Mouse (Mus musculus): Measurements from ENCODE around the gene Cyp1b1. TPM values are rescaled to one million over a fixed set of nuclear protein-coding genes. Genes with fewer than 3 reads are reported as not detected.

The Cyp1b1 gene
- polyA plus RNA-seq, 1 experiment from 2014 or later: 6.9 TPM

GRCm38 (mm10) chr17:79746954-79747353, 32.1 kb upstream of the Cyp1b1 start:
- Histone ChIP-seq H3K9me3 (ENCODE audit: control insufficient read depth, low read length) (no peaks in the 10 kb centered on the region), H3K27me3 (ENCODE audit: control insufficient read depth, insufficient read depth, low read length) (no peaks in the 10 kb centered on the region), H3K27ac (replicated peaks) (no peak overlapping the region), H3K9ac (ENCODE audit: low read length) (no peak overlapping the region), H3K4me3 (ENCODE audit: low read depth, low read length) (no peak overlapping the region), H3K4me1 (replicated peaks; ENCODE audit: control insufficient read depth, insufficient read depth) (peaks cover 3% of the 10 kb centered on the region; the same call in 1 of the 2 replicates), H3K36me3 (ENCODE audit: control insufficient read depth, insufficient read depth, low read length) (no peaks in the 10 kb centered on the region), H3K4me2 (replicated peaks; ENCODE audit: low read depth) (no peak overlapping the region)
- TF ChIP-seq CTCF (IDR thresholded peaks at IDR 0.05; ENCODE audit: low read depth) (no peak), EP300 (optimal IDR thresholded peaks at IDR 0.05) (no peak)
- DNase-seq (ENCODE audit: low spot score): no peak
- 71% methylated on average over 11 of the region's 11 CpGs for WGBS
- ATAC-seq (ENCODE audit: low FRiP score, low TSS enrichment): no peak

- no peak overlapping the region for H3K9ac ChIP-seq (ENCODE audit: low read length)
- H3K9me3 ChIP-seq (ENCODE audit: control insufficient read depth, low read length): no peaks in the 10 kb centered on the region
- no peaks in the 10 kb centered on the region for H3K27me3 ChIP-seq (ENCODE audit: control insufficient read depth, insufficient read depth, low read length)
- TF ChIP-seq CTCF (IDR thresholded peaks at IDR 0.05; ENCODE audit: low read depth): no peak
- no peak for TF ChIP-seq EP300 (optimal IDR thresholded peaks at IDR 0.05)
- DNase-seq (ENCODE audit: low spot score) (peak; percentile 65), ATAC-seq (ENCODE audit: low FRiP score, low TSS enrichment) (peak; percentile 95)
- peak overlapping the region; percentile 2 for H3K27ac ChIP-seq (replicated peaks)
- peaks cover 3% of the 10 kb centered on the region; the same call in 1 of the 2 replicates for H3K4me1 ChIP-seq (replicated peaks; ENCODE audit: control insufficient read depth, insufficient read depth)
- H3K4me2 ChIP-seq (replicated peaks; ENCODE audit: low read depth): no peak overlapping the region
- 18% methylated on average over 3 of the region's 3 CpGs for WGBS
- H3K4me3 ChIP-seq (ENCODE audit: low read depth, low read length): no peak overlapping the region
- no peaks in the 10 kb centered on the region for H3K36me3 ChIP-seq (ENCODE audit: control insufficient read depth, insufficient read depth, low read length)
Measured at GRCm38 (mm10) chr17:79746146-79746591, 31.3 kb upstream of the Cyp1b1 start.

GRCm38 (mm10) chr17:79745051-79745731, 30.3 kb upstream of the Cyp1b1 start:
- Histone ChIP-seq H3K4me3 (ENCODE audit: low read depth, low read length) (no peak overlapping the region), H3K27ac (replicated peaks) (no peak overlapping the region), H3K4me2 (replicated peaks; ENCODE audit: low read depth) (no peak overlapping the region), H3K4me1 (replicated peaks; ENCODE audit: control insufficient read depth, insufficient read depth) (peaks cover 3% of the 10 kb centered on the region; the same call in 1 of the 2 replicates), H3K27me3 (ENCODE audit: control insufficient read depth, insufficient read depth, low read length) (no peaks in the 10 kb centered on the region), H3K9me3 (ENCODE audit: control insufficient read depth, low read length) (no peaks in the 10 kb centered on the region), H3K36me3 (ENCODE audit: control insufficient read depth, insufficient read depth, low read length) (no peaks in the 10 kb centered on the region), H3K9ac (ENCODE audit: low read length) (no peak overlapping the region)
- TF ChIP-seq EP300 (optimal IDR thresholded peaks at IDR 0.05) (no peak), CTCF (IDR thresholded peaks at IDR 0.05; ENCODE audit: low read depth) (no peak)
- no peak for ATAC-seq (ENCODE audit: low FRiP score, low TSS enrichment)
- WGBS: 43% methylated on average over 13 of the region's 13 CpGs
- DNase-seq (ENCODE audit: low spot score): no peak

DNA sequence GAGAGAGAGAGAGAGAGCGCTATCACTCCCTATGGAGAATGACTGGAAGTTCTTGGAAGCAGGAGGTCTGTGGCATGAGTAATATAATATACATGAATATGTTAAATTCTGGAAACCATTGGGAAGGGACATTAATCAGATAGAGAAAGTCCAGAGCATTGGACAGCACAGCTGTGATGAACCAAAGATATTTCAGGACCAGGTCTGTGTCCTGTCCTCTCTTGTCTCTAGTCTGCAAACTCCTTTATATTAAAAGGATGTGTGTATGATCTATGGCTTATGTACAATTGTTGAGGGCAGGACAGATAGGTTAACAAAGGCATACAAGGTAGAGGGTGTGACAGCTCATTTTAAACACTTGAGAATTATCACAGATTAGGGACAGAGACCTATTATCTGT, 28.6 kb upstream of the Cyp1b1 start:
- DNase-seq (ENCODE audit: low spot score) (no peak), ATAC-seq (ENCODE audit: low FRiP score, low TSS enrichment) (no peak)
- peaks cover 3% of the 10 kb centered on the region for H3K4me1 ChIP-seq (replicated peaks; ENCODE audit: control insufficient read depth, insufficient read depth)
- no peak overlapping the region for H3K9ac ChIP-seq (ENCODE audit: low read length)
- no peak overlapping the region for H3K4me3 ChIP-seq (ENCODE audit: low read depth, low read length)
- no peaks in the 10 kb centered on the region for H3K9me3 ChIP-seq (ENCODE audit: control insufficient read depth, low read length)
- no peak overlapping the region for H3K27ac ChIP-seq (replicated peaks)
- no peaks in the 10 kb centered on the region for H3K27me3 ChIP-seq (ENCODE audit: control insufficient read depth, insufficient read depth, low read length)
- WGBS: 88% methylated on average over 1 of the region's 1 CpGs
- no peaks in the 10 kb centered on the region for H3K36me3 ChIP-seq (ENCODE audit: control insufficient read depth, insufficient read depth, low read length)
- TF ChIP-seq CTCF (IDR thresholded peaks at IDR 0.05; ENCODE audit: low read depth) (no peak), EP300 (optimal IDR thresholded peaks at IDR 0.05) (no peak)
- no peak overlapping the region for H3K4me2 ChIP-seq (replicated peaks; ENCODE audit: low read depth)

- DNase-seq (ENCODE audit: low spot score): no peak
- 68% methylated on average over 5 of the region's 5 CpGs for WGBS
- Histone ChIP-seq H3K36me3 (ENCODE audit: control insufficient read depth, insufficient read depth, low read length) (no peaks in the 10 kb centered on the region), H3K27me3 (ENCODE audit: control insufficient read depth, insufficient read depth, low read length) (no peaks in the 10 kb centered on the region), H3K4me2 (replicated peaks; ENCODE audit: low read depth) (no peak overlapping the region), H3K4me1 (replicated peaks; ENCODE audit: control insufficient read depth, insufficient read depth) (peaks cover 3% of the 10 kb centered on the region), H3K9me3 (ENCODE audit: control insufficient read depth, low read length) (no peaks in the 10 kb centered on the region), H3K27ac (replicated peaks) (no peak overlapping the region), H3K9ac (ENCODE audit: low read length) (no peak overlapping the region), H3K4me3 (ENCODE audit: low read depth, low read length) (no peak overlapping the region)
- ATAC-seq (ENCODE audit: low FRiP score, low TSS enrichment): no peak
- TF ChIP-seq CTCF (IDR thresholded peaks at IDR 0.05; ENCODE audit: low read depth) (no peak), EP300 (optimal IDR thresholded peaks at IDR 0.05) (no peak)
Measured at GRCm38 (mm10) chr17:79742635-79743034, 27.8 kb upstream of the Cyp1b1 start.

- H3K4me3 ChIP-seq (ENCODE audit: low read depth, low read length): no peak overlapping the region
- no peak overlapping the region for H3K9ac ChIP-seq (ENCODE audit: low read length)
- no peak overlapping the region for H3K27ac ChIP-seq (replicated peaks)
- DNase-seq (ENCODE audit: low spot score): no peak
- no peaks in the 10 kb centered on the region for H3K27me3 ChIP-seq (ENCODE audit: control insufficient read depth, insufficient read depth, low read length)
- no peaks in the 10 kb centered on the region; the same call in 1 of the 2 replicates for H3K4me1 ChIP-seq (replicated peaks; ENCODE audit: control insufficient read depth, insufficient read depth)
- ATAC-seq (ENCODE audit: low FRiP score, low TSS enrichment): no peak
- H3K4me2 ChIP-seq (replicated peaks; ENCODE audit: low read depth): no peak overlapping the region
- TF ChIP-seq CTCF (IDR thresholded peaks at IDR 0.05; ENCODE audit: low read depth): no peak
- no peak for TF ChIP-seq EP300 (optimal IDR thresholded peaks at IDR 0.05)
- H3K9me3 ChIP-seq (ENCODE audit: control insufficient read depth, low read length): no peaks in the 10 kb centered on the region
- WGBS: 44% methylated on average over 5 of the region's 5 CpGs
- H3K36me3 ChIP-seq (ENCODE audit: control insufficient read depth, insufficient read depth, low read length): no peaks in the 10 kb centered on the region
Measured at GRCm38 (mm10) chr17:79738847-79739498, 24.1 kb upstream of the Cyp1b1 start.
